Mouse (Mus musculus): Measurements from ENCODE around the gene Hmga1b.

- TF ChIP-seq CTCF (IDR thresholded peaks at IDR 0.05) = no peak
- no peak for TF ChIP-seq EP300 (IDR thresholded peaks at IDR 0.05)
Measured at GRCm38 (mm10) chr11:120719841-120720376, 42.7 kb upstream of the Hmga1b start.
